Mouse (Mus musculus): ENCODE data around the gene Gm26620. TPM values are rescaled to one million over a fixed set of nuclear protein-coding genes. Genes with fewer than 3 reads are reported as not detected.

The Gm26620 gene
- total and polyA plus RNA-seq, 3 experiments = 0.52 to 4.2 (median 1.9) TPM

DNA sequence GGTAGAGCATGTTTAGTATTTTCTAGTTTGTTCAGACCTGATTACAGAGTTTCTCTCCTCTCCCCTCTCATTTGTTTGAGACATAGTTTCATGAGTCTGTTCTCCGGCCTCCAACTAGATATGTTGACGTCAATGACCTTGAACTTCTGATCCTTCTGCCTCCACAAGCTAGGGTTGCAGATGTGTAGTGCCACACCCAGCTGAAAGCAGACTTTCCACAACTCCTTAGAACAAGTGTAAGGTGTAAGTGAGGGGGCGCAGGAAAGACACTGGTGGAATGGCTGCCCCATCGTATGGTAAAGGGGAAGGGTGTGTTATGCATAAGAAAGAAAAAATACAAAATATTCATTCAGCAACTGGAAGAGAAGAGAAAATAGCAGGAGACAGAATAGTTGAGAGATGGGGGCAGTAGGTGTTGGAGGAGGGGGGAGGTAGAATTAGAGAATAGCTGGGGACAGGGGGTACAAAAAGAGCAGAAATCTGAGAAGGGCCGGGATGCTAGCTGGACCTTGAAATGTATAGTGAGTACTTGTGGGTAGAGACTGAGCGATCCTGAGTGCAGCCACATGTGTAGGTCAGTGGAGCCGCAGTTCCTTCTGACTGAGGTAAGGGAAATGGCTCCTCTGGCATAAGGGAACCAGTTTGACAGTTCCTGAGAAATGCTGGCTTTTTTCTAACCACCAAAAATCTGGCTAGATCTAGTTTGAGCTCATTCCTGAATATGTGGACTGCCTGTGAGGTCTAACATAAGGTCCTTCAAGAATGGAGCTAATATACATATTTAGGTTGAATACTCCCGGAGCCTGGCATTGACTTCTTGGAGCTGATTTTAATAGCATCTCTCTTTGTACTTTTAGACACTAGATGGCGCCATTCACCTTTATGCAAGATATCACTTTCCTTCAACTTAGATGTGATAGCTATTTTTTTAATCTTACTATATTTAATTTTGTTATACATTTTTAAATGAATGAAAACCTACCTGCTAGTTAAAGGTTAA, 10.0 kb downstream of the Gm26620 start:
- no peaks in the 10 kb centered on the region for H3K27me3 ChIP-seq (replicated peaks)
- DNase-seq (ENCODE audit: extremely low read depth) = peak; percentile 68
- no peaks in the 10 kb centered on the region for H3K36me3 ChIP-seq (replicated peaks in 1 of 2; ENCODE audit: control insufficient read depth in 1 of 2, insufficient read depth in 1 of 2, low read length in 1 of 2)
- H3K27ac ChIP-seq (ENCODE audit: insufficient read depth, low read depth) = no peak overlapping the region
- no peak overlapping the region for H3K4me3 ChIP-seq (replicated peaks in 1 of 3; ENCODE audit: low read depth in 2 of 3, low read length in 2 of 3, poor library complexity in 1 of 3)
- dilution Hi-C loops (cut with MboI; ENCODE audit: extremely low pct_ligation_motif_present, extremely low pct_unique_long_range_greater_than_20kb, low sequenced_read_pairs) (no loop called here), in situ Hi-C loops (cut with MboI; ENCODE audit: low pct_ligation_motif_present, low pct_unique_long_range_greater_than_20kb, low sequenced_read_pairs) (loop anchor here (5.0 to 10.0 kb wide), 2 partner anchors 217 to 330 kb away; partner anchors contain the start of genes Apoa2, Cfap126 and Tomm40l)
- H3K4me1 ChIP-seq (ENCODE audit: control insufficient read depth in 1 of 2, insufficient read depth in 2 of 2) = peaks cover 11 to 45% of the 10 kb centered on the region in 2 experiments
- H3K79me2 ChIP-seq (replicated peaks; ENCODE audit: control insufficient read depth, extremely low read depth, insufficient read depth, poor library complexity, severe bottlenecking) = no peaks in the 10 kb centered on the region
- H3K9ac ChIP-seq (ENCODE audit: insufficient read depth, low read depth) = 0 out of 2 replicates have a peak overlapping the region, but pooled peaks have one; percentile 13
- H3K4me2 ChIP-seq (ENCODE audit: insufficient read depth, low read depth, poor library complexity, severe bottlenecking) = no peak overlapping the region
- no peaks in the 10 kb centered on the region for H3K9me3 ChIP-seq (replicated peaks; ENCODE audit: low read length)
- TF ChIP-seq ZNF384 (IDR thresholded peaks at IDR 0.05; ENCODE audit: low read depth, low read length) (peak; percentile 50; the same call in 1 of the 2 replicates), MXI1 (IDR thresholded peaks at IDR 0.05; ENCODE audit: low read depth, low read length) (peak; percentile 34; the same call in 1 of the 2 replicates), NRF1 (IDR thresholded peaks at IDR 0.05; ENCODE audit: low read depth, low read length) (no peak), CTCF (conservative IDR thresholded peaks at IDR 0.05 in 1 of 2, IDR thresholded peaks at IDR 0.05 in 1 of 2; ENCODE audit: low read depth in 2 of 2, low read length in 2 of 2) (peak; percentile 31 to 70; a peak in 3 of 4 replicates), ZKSCAN1 (IDR thresholded peaks at IDR 0.05; ENCODE audit: borderline replicate concordance, low read depth, low read length) (no peak), SMC3 (IDR thresholded peaks at IDR 0.05; ENCODE audit: low read depth, low read length) (peak; percentile 44), RAD21 (IDR thresholded peaks at IDR 0.05; ENCODE audit: low read depth, low read length) (peak; percentile 82), IRF4 (IDR thresholded peaks at IDR 0.05; ENCODE audit: low read depth, low read length) (no peak; the same call in 1 of the 2 replicates)

DNA sequence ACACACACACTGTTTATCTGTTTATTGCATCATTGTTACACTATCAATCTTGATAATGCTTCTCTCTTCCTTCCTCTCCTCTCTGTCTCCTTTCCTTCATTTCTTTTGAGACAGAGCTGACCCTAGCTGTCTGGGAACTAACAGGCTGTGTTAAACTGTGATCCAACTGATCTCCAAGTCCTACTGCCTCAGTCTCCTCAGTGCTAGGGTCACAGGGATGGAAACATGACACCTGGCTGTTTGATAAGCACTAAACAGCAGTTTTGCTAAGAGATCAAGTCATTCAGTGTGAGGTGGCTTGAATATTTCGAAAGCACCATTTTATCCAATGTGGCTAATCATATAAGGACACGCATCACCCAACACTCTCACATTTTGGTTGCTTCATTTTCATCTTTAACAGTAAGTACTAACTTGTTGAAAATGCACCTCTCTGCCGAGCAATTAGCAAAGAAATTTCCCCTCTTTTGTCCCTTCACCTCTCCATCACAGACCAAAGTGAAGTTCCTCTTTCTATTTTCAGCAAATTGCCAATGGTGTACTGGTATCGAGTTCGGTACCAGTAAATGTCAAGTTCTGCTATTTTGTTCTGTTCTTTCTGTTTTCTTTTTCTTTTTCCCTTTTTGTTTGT, 11.9 kb downstream of the Gm26620 start:
- H3K4me1 ChIP-seq (ENCODE audit: control insufficient read depth in 1 of 2, insufficient read depth in 2 of 2) = peaks cover 11 to 39% of the 10 kb centered on the region in 2 experiments
- H3K36me3 ChIP-seq (replicated peaks in 1 of 2; ENCODE audit: control insufficient read depth in 1 of 2, insufficient read depth in 1 of 2, low read length in 1 of 2) = no peaks in the 10 kb centered on the region
- dilution Hi-C loops (cut with MboI; ENCODE audit: extremely low pct_ligation_motif_present, extremely low pct_unique_long_range_greater_than_20kb, low sequenced_read_pairs) = no loop called here
- DNase-seq (ENCODE audit: extremely low read depth) = peak; percentile 60
- peak overlapping the region; percentile 25 for H3K9ac ChIP-seq (ENCODE audit: insufficient read depth, low read depth)
- H3K79me2 ChIP-seq (replicated peaks; ENCODE audit: control insufficient read depth, extremely low read depth, insufficient read depth, poor library complexity, severe bottlenecking) = no peaks in the 10 kb centered on the region
- H3K9me3 ChIP-seq (replicated peaks; ENCODE audit: low read length) = no peaks in the 10 kb centered on the region
- peak overlapping the region in 1 of 3 experiments; percentile 10 for H3K4me3 ChIP-seq (replicated peaks in 1 of 3; ENCODE audit: low read depth in 2 of 3, low read length in 2 of 3, poor library complexity in 1 of 3)
- peak overlapping the region; percentile 31 for H3K4me2 ChIP-seq (ENCODE audit: insufficient read depth, low read depth, poor library complexity, severe bottlenecking)
- in situ Hi-C loops (cut with MboI; ENCODE audit: low pct_ligation_motif_present, low pct_unique_long_range_greater_than_20kb, low sequenced_read_pairs) = loop anchor here (5.0 to 10.0 kb wide), 2 partner anchors 216 to 328 kb away; partner anchors contain the start of genes Apoa2, Cfap126 and Tomm40l
- peak overlapping the region; percentile 100 for H3K27ac ChIP-seq (ENCODE audit: insufficient read depth, low read depth)
- no peaks in the 10 kb centered on the region for H3K27me3 ChIP-seq (replicated peaks)
- TF ChIP-seq USF1 (IDR thresholded peaks at IDR 0.05; ENCODE audit: low read depth, low read length) = no peak
- TF ChIP-seq NELFE (IDR thresholded peaks at IDR 0.05; ENCODE audit: low read depth, low read length) = no peak
- no peak for TF ChIP-seq ZKSCAN1 (IDR thresholded peaks at IDR 0.05; ENCODE audit: borderline replicate concordance, low read depth, low read length)
- TF ChIP-seq MAX (IDR thresholded peaks at IDR 0.05; ENCODE audit: low read length) = 0 out of 2 replicates have a peak, but pooled peaks have one; percentile 11
- TF ChIP-seq RAD21 (IDR thresholded peaks at IDR 0.05; ENCODE audit: low read depth, low read length) = no peak
- TF ChIP-seq POLR2AphosphoS2 (IDR thresholded peaks at IDR 0.05; ENCODE audit: low read depth, low read length) = no peak
- 0 out of 2 replicates have a peak, but pooled peaks have one; percentile 2 for TF ChIP-seq ELF1 (IDR thresholded peaks at IDR 0.05; ENCODE audit: low read depth, low read length)
- peak; percentile 3; the same call in 1 of the 2 replicates for TF ChIP-seq TCF12 (IDR thresholded peaks at IDR 0.05; ENCODE audit: low read depth, low read length)
- TF ChIP-seq MAFK (IDR thresholded peaks at IDR 0.05; ENCODE audit: insufficient replicate concordance, low read length) = no peak; the same call in 1 of the 2 replicates
- no peak for TF ChIP-seq GABPA (IDR thresholded peaks at IDR 0.05; ENCODE audit: insufficient replicate concordance, low read depth, low read length)
- TF ChIP-seq NRF1 (IDR thresholded peaks at IDR 0.05; ENCODE audit: low read depth, low read length) = no peak
- TF ChIP-seq ZNF384 (IDR thresholded peaks at IDR 0.05; ENCODE audit: low read depth, low read length) = peak; percentile 80; the same call in 1 of the 2 replicates
- TF ChIP-seq HCFC1 (IDR thresholded peaks at IDR 0.05; ENCODE audit: low read depth, low read length) = peak; percentile 42; the same call in 1 of the 2 replicates
- no peak for TF ChIP-seq E2F4 (IDR thresholded peaks at IDR 0.05; ENCODE audit: insufficient replicate concordance, low read depth, low read length)
- TF ChIP-seq ZC3H11A (IDR thresholded peaks at IDR 0.05; ENCODE audit: low read depth, low read length) = no peak
- peak; percentile 83 for TF ChIP-seq EP300 (IDR thresholded peaks at IDR 0.05; ENCODE audit: low read length)
- TF ChIP-seq MYC (IDR thresholded peaks at IDR 0.05; ENCODE audit: low read depth, low read length) = no peak; the same call in 1 of the 2 replicates
- TF ChIP-seq ETS1 (conservative IDR thresholded peaks at IDR 0.05; ENCODE audit: low read depth, low read length) = no peak; the same call in 1 of the 2 replicates
- peak; percentile 69; the same call in 1 of the 2 replicates for TF ChIP-seq SIN3A (IDR thresholded peaks at IDR 0.05; ENCODE audit: low read length)
- no peak for TF ChIP-seq CHD2 (IDR thresholded peaks at IDR 0.05; ENCODE audit: low read length)
- peak; percentile 97 for TF ChIP-seq MEF2A (IDR thresholded peaks at IDR 0.05; ENCODE audit: borderline replicate concordance, low read depth, low read length)
- no peak for TF ChIP-seq JUND (conservative IDR thresholded peaks at IDR 0.05; ENCODE audit: low read depth, low read length)
- no peak; the same call in 1 of the 2 replicates for TF ChIP-seq CHD1 (IDR thresholded peaks at IDR 0.05; ENCODE audit: low read depth, low read length)

All from CH12.LX (cell line).